Mouse (Mus musculus) forebrain, embryonic 16.5 days (tissue): ENCODE results near the gene Fgd1. TPM values are rescaled to one million over a fixed set of nuclear protein-coding genes. Genes with fewer than 3 reads are reported as not detected.

Experiments
- ATAC-seq: fragments of 200-750 bp; cut with Nextera tagmentation; 2 replicates; pipeline ENCODE4 v1.8.0; 2017; ENCODE audit warnings: mild to moderate bottlenecking, moderate library complexity
- H3K27ac ChIP-seq: fragments of 300-500 bp; sonication (generic); 2 replicates; pipeline ENCODE4 v1.5.1; 2014; ENCODE audit warnings: low read length, control low read depth
- H3K27me3 ChIP-seq: fragments of 300-500 bp; sonication (generic); replicated peaks from 2 replicates; pipeline ENCODE4 v1.6.1; 2014; ENCODE audit warnings: low read length; ENCODE audit not compliant: control insufficient read depth, insufficient read depth
- H3K36me3 ChIP-seq: fragments of 300-500 bp; sonication (generic); 2 replicates; pipeline ENCODE4 v1.6.1; 2014; ENCODE audit not compliant: control insufficient read depth, insufficient read depth
- H3K4me1 ChIP-seq: fragments of 300-500 bp; sonication (generic); replicated peaks from 2 replicates; pipeline ENCODE4 v1.6.1; 2014; ENCODE audit warnings: low read length; ENCODE audit not compliant: control insufficient read depth, insufficient read depth
- H3K4me2 ChIP-seq: fragments of 300-500 bp; sonication (generic); 2 replicates; pipeline ENCODE4 v1.6.1; 2014; ENCODE audit warnings: mild to moderate bottlenecking, low read length, control low read depth
- H3K4me3 ChIP-seq: fragments of 300-500 bp; sonication (generic); replicated peaks from 2 replicates; pipeline ENCODE4 v1.5.1; 2014; ENCODE audit warnings: mild to moderate bottlenecking, low read length, control low read depth
- H3K9ac ChIP-seq: fragments of 300-500 bp; sonication (generic); replicated peaks from 2 replicates; pipeline ENCODE4 v1.6.1; 2014; ENCODE audit warnings: low read depth, low read length, control low read depth
- H3K9me3 ChIP-seq: fragments of 300-500 bp; sonication (generic); 2 replicates; pipeline ENCODE4 v1.6.1; 2016; ENCODE audit warnings: low read length; ENCODE audit not compliant: control insufficient read depth
- WGBS: fragments of 180-500 bp; shearing (Covaris S2); extraction: QIAGEN DNeasy Blood & Tissue Kit; methylation state at CpG from one replicate; pipeline ENCODE4 v1.1.7; 2014; 5-methylcytosine and 5-hydroxymethylcytosine counted together
- polyA plus RNA-seq: library from polyadenylated mRNA; unstranded; fragments of >200 nt; fragmentation: Nextera tagmentation; extraction: Ambion mirVana; gene quantifications from 2 replicates; pipeline ENCODE4 v1.2.1, GENCODE M21; 2015

The Fgd1 gene
- polyA plus RNA-seq, 1 experiment from 2014 or later = 10.9 TPM

GRCm38 (mm10) chrX:151076007-151076406, 30.1 kb downstream of the Fgd1 start:
- H3K36me3 ChIP-seq = peaks cover 2% of the 10 kb centered on the region
- no peaks in the 10 kb centered on the region for H3K27me3 ChIP-seq
- no peak overlapping the region for H3K9ac ChIP-seq
- no peak overlapping the region for H3K4me3 ChIP-seq
- H3K9me3 ChIP-seq = no peaks in the 10 kb centered on the region
- 96% methylated on average over 5 of the region's 5 CpGs for WGBS
- H3K4me1 ChIP-seq = no peaks in the 10 kb centered on the region
- no peak overlapping the region for H3K4me2 ChIP-seq
- no peak for ATAC-seq
- no peak overlapping the region for H3K27ac ChIP-seq

GRCm38 (mm10) chrX:151076941-151077485, 31.1 kb downstream of the Fgd1 start:
- H3K36me3 ChIP-seq = peaks cover under 1% of the 10 kb centered on the region
- H3K4me3 ChIP-seq = no peak overlapping the region
- H3K27ac ChIP-seq = no peak overlapping the region
- no peak overlapping the region for H3K9ac ChIP-seq
- WGBS = 52% methylated on average over 4 of the region's 4 CpGs
- no peaks in the 10 kb centered on the region for H3K9me3 ChIP-seq
- H3K4me2 ChIP-seq = no peak overlapping the region
- ATAC-seq = peak; percentile 62
- H3K4me1 ChIP-seq = no peaks in the 10 kb centered on the region
- no peaks in the 10 kb centered on the region for H3K27me3 ChIP-seq

GRCm38 (mm10) chrX:151085599-151085998, 39.6 kb downstream of the Fgd1 start:
- 86% methylated on average over 2 of the region's 2 CpGs for WGBS
- ATAC-seq = no peak
- H3K9me3 ChIP-seq = no peaks in the 10 kb centered on the region
- no peak overlapping the region for H3K4me2 ChIP-seq
- H3K4me3 ChIP-seq = no peak overlapping the region
- no peak overlapping the region for H3K9ac ChIP-seq
- H3K27ac ChIP-seq = no peak overlapping the region
- no peaks in the 10 kb centered on the region for H3K27me3 ChIP-seq
- H3K4me1 ChIP-seq = no peaks in the 10 kb centered on the region
- peaks cover 2% of the 10 kb centered on the region; the same call in 1 of the 2 replicates for H3K36me3 ChIP-seq

GRCm38 (mm10) chrX:151087418-151087817, 41.5 kb downstream of the Fgd1 start:
- Histone ChIP-seq H3K4me1 (no peaks in the 10 kb centered on the region), H3K9ac (no peak overlapping the region), H3K27ac (no peak overlapping the region), H3K9me3 (no peaks in the 10 kb centered on the region), H3K36me3 (peaks cover 4% of the 10 kb centered on the region), H3K4me3 (no peak overlapping the region), H3K27me3 (no peaks in the 10 kb centered on the region), H3K4me2 (no peak overlapping the region)
- ATAC-seq = no peak
- WGBS = 85% methylated on average over 1 of the region's 1 CpGs

GRCm38 (mm10) chrX:151096171-151097058, 50.5 kb downstream of the Fgd1 start, which contains the start of gene Tsr2:
Gene Tsr2 (minus strand): TSS chrX:151096543.
- peak within 1 kb of the TSS; percentile 44; the same call in 1 of the 2 replicates for H3K27ac ChIP-seq

GRCm38 (mm10) chrX:151107301-151108067, 61.5 kb downstream of the Fgd1 start:
- no peaks in the 10 kb centered on the region for H3K9me3 ChIP-seq
- H3K4me2 ChIP-seq = no peak overlapping the region
- H3K27ac ChIP-seq = no peak overlapping the region
- WGBS = 45% methylated on average over 7 of the region's 7 CpGs
- no peaks in the 10 kb centered on the region for H3K27me3 ChIP-seq
- no peak overlapping the region for H3K9ac ChIP-seq
- H3K4me1 ChIP-seq = no peaks in the 10 kb centered on the region
- H3K36me3 ChIP-seq = no peaks in the 10 kb centered on the region
- ATAC-seq = peak; percentile 55
- H3K4me3 ChIP-seq = no peak overlapping the region

More at GRCm38 (mm10) chrX:151096171-151097058, 50.5 kb downstream of the Fgd1 start, which contains the start of gene Tsr2:
- Histone ChIP-seq H3K27me3 (no peaks in the 10 kb centered on the region), H3K4me1 (peaks cover 8% of the 10 kb centered on the region), H3K36me3 (no peaks in the 10 kb centered on the region), H3K9me3 (no peaks in the 10 kb centered on the region), H3K4me3 (peak within 1 kb of the TSS; percentile 65), H3K4me2 (peak within 1 kb of the TSS; percentile 62), H3K9ac (peak within 1 kb of the TSS; percentile 66)
- 30% methylated on average over 35 of the region's 35 CpGs for WGBS
- ATAC-seq = peak; percentile 96

- ATAC-seq = 0 out of 2 replicates have a peak, but pooled peaks have one; percentile 47
- WGBS = 13% methylated on average over 7 of the region's 7 CpGs
- H3K36me3 ChIP-seq = no peaks in the 10 kb centered on the region
- no peaks in the 10 kb centered on the region for H3K4me1 ChIP-seq
- H3K9me3 ChIP-seq = no peaks in the 10 kb centered on the region
- H3K27ac ChIP-seq = no peak overlapping the region
- H3K9ac ChIP-seq = no peak overlapping the region
- no peak overlapping the region for H3K4me3 ChIP-seq
- no peak overlapping the region for H3K4me2 ChIP-seq
- H3K27me3 ChIP-seq = no peaks in the 10 kb centered on the region
These were observed 70.8 kb downstream of the Fgd1 start for GRCm38 (mm10) chrX:151116795-151117194.

GRCm38 (mm10) chrX:151117432-151117831, 71.5 kb downstream of the Fgd1 start:
- Histone ChIP-seq H3K4me3 (no peak overlapping the region), H3K9me3 (no peaks in the 10 kb centered on the region), H3K4me1 (no peaks in the 10 kb centered on the region), H3K9ac (no peak overlapping the region), H3K27ac (no peak overlapping the region), H3K36me3 (no peaks in the 10 kb centered on the region), H3K4me2 (no peak overlapping the region), H3K27me3 (no peaks in the 10 kb centered on the region)
- 10% methylated on average over 2 of the region's 2 CpGs for WGBS
- no peak for ATAC-seq

- no peak overlapping the region for H3K27ac ChIP-seq
- H3K4me3 ChIP-seq = no peak overlapping the region
- H3K9ac ChIP-seq = no peak overlapping the region
- WGBS = 48% methylated on average over 2 of the region's 2 CpGs
- no peaks in the 10 kb centered on the region for H3K9me3 ChIP-seq
- no peak overlapping the region for H3K4me2 ChIP-seq
- H3K27me3 ChIP-seq = no peaks in the 10 kb centered on the region
- H3K4me1 ChIP-seq = no peaks in the 10 kb centered on the region
- ATAC-seq = no peak
- H3K36me3 ChIP-seq = no peaks in the 10 kb centered on the region
These were observed 78.0 kb downstream of the Fgd1 start for GRCm38 (mm10) chrX:151123933-151124332.
